Mouse (Mus musculus) forebrain, postnatal 0 days (tissue): ENCODE results near the gene Map4k3. TPM values are rescaled to one million over a fixed set of nuclear protein-coding genes. Genes with fewer than 3 reads are reported as not detected.
"Not testable (repeated sequence)": the region's sequence is repeated elsewhere in the genome, so short reads cannot be mapped to it uniquely, and the experiment has no call there.

Experiments
- ATAC-seq: fragments of 200-750 bp; cut with Nextera tagmentation; 2 replicates; pipeline ENCODE4 v1.8.0; 2017; ENCODE audit warnings: mild to moderate bottlenecking, moderate library complexity
- DNase-seq: peaks from one replicate; pipeline ENCODE4 v3.0.0-alpha.2; 2015
- H3K27ac ChIP-seq: fragments of 300-500 bp; sonication (generic); 2 replicates; pipeline ENCODE4 v1.5.1; 2014; ENCODE audit warnings: low read depth, mild to moderate bottlenecking, antibody characterized with exemption, low read length, moderate library complexity, mixed read lengths
- H3K27me3 ChIP-seq: fragments of 300-500 bp; sonication (generic); 2 replicates; pipeline ENCODE4 v1.6.1; 2014; ENCODE audit warnings: mild to moderate bottlenecking, low read length, mixed read lengths; ENCODE audit not compliant: insufficient read depth
- H3K36me3 ChIP-seq: fragments of 300-500 bp; sonication (generic); 2 replicates; pipeline ENCODE4 v1.6.1; 2014; ENCODE audit warnings: mild to moderate bottlenecking, moderate library complexity; ENCODE audit not compliant: insufficient read depth
- H3K4me1 ChIP-seq: fragments of 300-500 bp; sonication (generic); 2 replicates; pipeline ENCODE4 v1.6.1; 2014; ENCODE audit warnings: antibody characterized with exemption; ENCODE audit not compliant: insufficient read depth
- H3K4me2 ChIP-seq: fragments of 300-500 bp; sonication (generic); 2 replicates; pipeline ENCODE4 v1.6.1; 2014; ENCODE audit warnings: low read depth, mild to moderate bottlenecking, moderate library complexity
- H3K4me3 ChIP-seq: fragments of 300-500 bp; sonication (generic); 2 replicates; pipeline ENCODE4 v1.5.1; 2014; ENCODE audit warnings: low read depth, low read length, mixed read lengths
- H3K9ac ChIP-seq: fragments of 300-500 bp; sonication (generic); 2 replicates; pipeline ENCODE4 v1.6.1; 2014; ENCODE audit warnings: mild to moderate bottlenecking
- H3K9me3 ChIP-seq: fragments of 300-500 bp; sonication (generic); 2 replicates; pipeline ENCODE4 v1.6.1; 2016; ENCODE audit warnings: low read length
- CTCF ChIP-seq: sonication (generic); IDR thresholded peaks from 2 replicates; pipeline ENCODE4 v1.5.1; 2016; ENCODE audit warnings: antibody characterized with exemption, control low read depth, low read depth
- WGBS: fragments of 180-500 bp; shearing (Covaris S2); extraction: QIAGEN DNeasy Blood & Tissue Kit; methylation state at CpG from one replicate; pipeline ENCODE4 v1.1.7; 2014; 5-methylcytosine and 5-hydroxymethylcytosine counted together
- polyA plus RNA-seq: library from polyadenylated mRNA; unstranded; fragments of >200 nt; fragmentation: Nextera tagmentation; extraction: Ambion mirVana; gene quantifications from 2 replicates; pipeline ENCODE4 v1.2.1, GENCODE M21; 2015
- total RNA-seq: library from RNA; depleted of rRNA; stranded (reverse); fragments of >200 nt; gene quantifications from 2 replicates; pipeline ENCODE4 v1.2.3, GENCODE M21; 2014

Map4k3 gene
- total and polyA plus RNA-seq, 2 experiments from 2014 or later: 17.9 to 76.9 TPM

DNA sequence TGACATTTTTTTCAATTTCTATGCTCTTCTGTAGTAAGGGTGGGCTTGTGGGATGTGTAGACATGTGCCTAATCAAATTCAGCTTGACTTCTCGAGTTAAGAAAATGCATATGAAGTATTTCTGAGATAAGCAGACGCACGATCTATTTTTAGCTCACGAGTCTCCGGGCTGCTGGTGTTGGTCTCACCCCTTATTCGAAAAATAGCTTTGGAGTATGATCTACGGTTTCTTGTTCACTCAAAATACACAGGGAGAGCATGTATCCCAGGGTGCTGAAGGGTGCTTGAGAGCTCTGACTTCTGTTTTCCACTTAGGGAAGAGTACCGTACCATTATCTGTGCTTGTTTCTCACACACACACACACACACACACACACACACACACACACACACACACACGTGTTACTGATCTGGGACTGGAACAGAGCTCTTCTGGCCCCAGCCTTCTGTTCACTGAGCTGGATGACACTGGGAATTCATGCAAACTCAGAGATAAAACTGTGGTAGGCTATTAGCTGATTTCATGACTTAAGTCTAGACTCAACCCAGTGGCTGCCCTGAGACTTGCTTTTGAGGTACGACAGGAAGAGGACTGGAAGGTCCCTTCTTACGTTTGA, 34.9 kb upstream of the Map4k3 start:
- Histone ChIP-seq H3K4me3 (no peak overlapping the region), H3K9me3 (no peaks in the 10 kb centered on the region), H3K9ac (no peak overlapping the region; the same call in 1 of the 2 replicates), H3K4me2 (0 out of 2 replicates have a peak overlapping the region, but pooled peaks have one; percentile 8), H3K4me1 (0 out of 2 replicates have a peak, but pooled peaks cover 6% of the 10 kb centered on the region), H3K36me3 (no peaks in the 10 kb centered on the region), H3K27ac (0 out of 2 replicates have a peak overlapping the region, but pooled peaks have one; percentile 66), H3K27me3 (no peaks in the 10 kb centered on the region)
- DNase-seq (peak; percentile 75), ATAC-seq (peak; percentile 89)
- TF ChIP-seq CTCF: no peak
- 42% methylated on average over 11 of the region's 11 CpGs for WGBS

DNA sequence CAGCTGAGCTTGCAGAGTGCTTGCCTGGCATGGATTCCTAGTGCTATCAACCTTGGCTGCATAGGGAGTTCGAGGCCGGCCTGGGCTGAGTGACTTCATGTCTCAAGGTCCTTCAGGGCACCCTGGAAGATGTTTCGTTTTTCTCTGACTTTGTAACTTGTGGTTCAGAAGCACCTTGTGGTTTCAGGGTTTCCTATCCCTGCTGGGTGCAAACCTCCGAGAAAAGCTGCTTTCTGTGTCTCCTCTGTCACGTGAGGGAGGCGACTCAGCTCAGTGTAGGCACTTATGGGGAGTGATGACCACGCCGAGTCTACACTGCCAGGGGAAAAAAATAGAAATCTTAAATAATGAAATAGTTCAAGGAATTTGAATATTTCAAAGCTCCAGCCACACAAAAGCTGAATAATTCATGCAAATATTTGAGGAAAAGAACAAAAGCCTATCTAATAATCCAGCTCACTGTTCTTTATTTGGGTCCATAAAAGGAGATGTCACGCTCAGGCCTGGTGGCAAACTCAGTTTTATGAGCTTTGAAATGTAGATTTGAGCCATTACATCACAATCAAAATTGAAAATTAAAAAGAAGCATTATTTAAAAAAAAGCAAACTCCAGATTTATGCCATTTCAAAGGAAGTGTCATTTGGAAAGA, 34.2 kb upstream of the Map4k3 start:
- Histone ChIP-seq H3K9me3 (no peaks in the 10 kb centered on the region), H3K9ac (no peak overlapping the region), H3K4me3 (no peak overlapping the region), H3K4me2 (no peak overlapping the region), H3K4me1 (0 out of 2 replicates have a peak, but pooled peaks cover 6% of the 10 kb centered on the region), H3K27ac (peak overlapping the region; percentile 62; the same call in 1 of the 2 replicates), H3K36me3 (no peaks in the 10 kb centered on the region), H3K27me3 (no peaks in the 10 kb centered on the region)
- peak; percentile 29 for DNase-seq
- ATAC-seq: peak; percentile 10; the same call in 1 of the 2 replicates
- TF ChIP-seq CTCF: no peak
- 61% methylated on average over 9 of the region's 9 CpGs for WGBS

DNA sequence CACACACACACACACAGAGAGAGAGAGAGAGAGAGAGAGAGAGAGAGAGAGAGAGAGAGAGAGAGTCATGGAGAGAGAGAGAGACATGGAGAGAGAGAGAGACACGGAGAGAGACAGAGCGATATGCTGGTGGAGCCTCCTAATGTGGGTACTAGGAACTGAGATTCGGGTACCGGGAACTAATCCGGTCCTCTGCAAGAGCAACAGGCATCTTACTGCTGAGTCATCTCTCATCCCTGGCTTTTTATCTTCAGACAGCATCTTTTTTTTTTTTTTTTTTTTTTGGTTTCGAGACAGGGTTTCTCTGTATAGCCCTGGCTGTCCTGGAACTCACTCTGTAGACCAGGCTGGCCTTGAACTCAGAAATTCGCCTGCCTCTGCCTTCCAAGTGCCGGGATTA, 32.9 kb upstream of the Map4k3 start:
- not testable (repeated sequence) for ATAC-seq, H3K27ac ChIP-seq
- 91% methylated on average over 8 of the region's 8 CpGs for WGBS

DNA sequence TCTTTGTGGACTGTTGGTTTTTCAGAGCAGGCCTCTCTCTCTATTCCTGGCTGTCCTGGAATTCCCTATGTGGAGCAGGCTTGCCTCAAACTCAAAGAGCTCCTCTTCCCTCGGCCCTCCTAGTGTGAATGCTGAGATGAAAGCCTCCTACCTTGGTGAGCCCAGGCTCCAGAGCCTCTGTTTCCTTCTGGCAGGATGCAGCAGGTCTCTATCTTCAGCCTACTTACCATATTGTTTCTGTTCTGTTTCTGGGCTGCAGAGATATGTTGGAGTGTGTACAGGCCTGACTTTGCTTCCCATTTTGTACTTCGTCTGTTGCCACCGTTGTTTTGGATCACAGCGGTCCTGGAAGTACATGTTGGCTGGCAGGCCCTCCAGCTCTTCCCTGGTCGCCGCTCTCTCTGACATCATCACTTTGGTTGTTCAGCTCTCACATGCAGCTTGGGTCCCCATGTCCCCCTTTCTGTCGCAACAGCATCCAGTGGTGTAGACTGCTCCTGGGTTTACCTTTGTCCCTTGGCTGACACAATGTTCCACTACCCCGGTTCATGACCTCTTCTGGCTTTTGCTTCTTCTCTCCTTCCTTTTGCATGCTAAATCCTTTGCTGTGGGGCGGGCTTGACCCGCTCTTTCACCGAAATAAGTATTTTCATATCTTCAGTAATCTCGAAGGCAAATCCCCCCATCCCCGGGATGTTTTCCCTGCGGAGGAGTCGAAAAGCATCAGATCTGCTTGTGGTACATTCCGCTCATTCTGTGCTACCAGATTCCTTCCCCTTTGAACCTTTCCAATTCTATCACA, 32.3 kb upstream of the Map4k3 start:
- no peak for TF ChIP-seq CTCF
- no peaks in the 10 kb centered on the region for H3K9me3 ChIP-seq
- DNase-seq: no peak

More for the DNA sequence above, 32.9 kb upstream of the Map4k3 start:
- H3K4me1 ChIP-seq, H3K36me3 ChIP-seq, H3K9me3 ChIP-seq, H3K4me3 ChIP-seq, H3K9ac ChIP-seq, H3K27me3 ChIP-seq, H3K4me2 ChIP-seq, DNase-seq: not testable (repeated sequence)

DNA sequence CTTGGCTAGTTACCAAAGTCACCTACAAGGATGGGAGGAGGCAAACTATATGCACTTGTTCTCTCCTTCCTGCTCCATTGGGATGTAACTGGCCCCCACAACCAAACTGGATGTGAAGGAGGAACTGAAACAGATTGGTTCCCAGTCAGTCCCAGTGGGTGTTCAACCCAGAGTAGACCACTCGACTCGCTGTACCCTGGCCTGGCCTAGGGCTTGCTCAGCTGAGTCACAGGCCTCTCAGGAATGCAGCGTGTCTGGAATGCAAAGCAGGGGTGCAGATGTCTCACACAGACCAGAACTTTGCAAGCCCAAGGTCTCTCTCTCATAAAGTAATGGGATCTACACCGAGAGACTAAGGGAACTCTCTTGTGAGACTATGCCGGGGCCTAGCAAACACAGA, 27.8 kb upstream of the Map4k3 start:
- no peaks in the 10 kb centered on the region for H3K36me3 ChIP-seq
- no peak overlapping the region for H3K4me2 ChIP-seq
- H3K27me3 ChIP-seq: no peaks in the 10 kb centered on the region
- H3K4me1 ChIP-seq: no peaks in the 10 kb centered on the region
- ATAC-seq (no peak), DNase-seq (no peak)
- no peak overlapping the region for H3K27ac ChIP-seq
- H3K4me3 ChIP-seq: no peak overlapping the region
- H3K9me3 ChIP-seq: no peaks in the 10 kb centered on the region
- 87% methylated on average over 5 of the region's 5 CpGs for WGBS
- no peak for TF ChIP-seq CTCF
- no peak overlapping the region for H3K9ac ChIP-seq

More for the DNA sequence above, 32.3 kb upstream of the Map4k3 start:
- Histone ChIP-seq H3K4me1 (0 out of 2 replicates have a peak, but pooled peaks cover 6% of the 10 kb centered on the region), H3K36me3 (no peaks in the 10 kb centered on the region), H3K27me3 (no peaks in the 10 kb centered on the region), H3K9ac (no peak overlapping the region), H3K4me3 (no peak overlapping the region), H3K4me2 (no peak overlapping the region), H3K27ac (no peak overlapping the region)
- ATAC-seq: no peak
- WGBS: 87% methylated on average over 16 of the region's 16 CpGs

DNA sequence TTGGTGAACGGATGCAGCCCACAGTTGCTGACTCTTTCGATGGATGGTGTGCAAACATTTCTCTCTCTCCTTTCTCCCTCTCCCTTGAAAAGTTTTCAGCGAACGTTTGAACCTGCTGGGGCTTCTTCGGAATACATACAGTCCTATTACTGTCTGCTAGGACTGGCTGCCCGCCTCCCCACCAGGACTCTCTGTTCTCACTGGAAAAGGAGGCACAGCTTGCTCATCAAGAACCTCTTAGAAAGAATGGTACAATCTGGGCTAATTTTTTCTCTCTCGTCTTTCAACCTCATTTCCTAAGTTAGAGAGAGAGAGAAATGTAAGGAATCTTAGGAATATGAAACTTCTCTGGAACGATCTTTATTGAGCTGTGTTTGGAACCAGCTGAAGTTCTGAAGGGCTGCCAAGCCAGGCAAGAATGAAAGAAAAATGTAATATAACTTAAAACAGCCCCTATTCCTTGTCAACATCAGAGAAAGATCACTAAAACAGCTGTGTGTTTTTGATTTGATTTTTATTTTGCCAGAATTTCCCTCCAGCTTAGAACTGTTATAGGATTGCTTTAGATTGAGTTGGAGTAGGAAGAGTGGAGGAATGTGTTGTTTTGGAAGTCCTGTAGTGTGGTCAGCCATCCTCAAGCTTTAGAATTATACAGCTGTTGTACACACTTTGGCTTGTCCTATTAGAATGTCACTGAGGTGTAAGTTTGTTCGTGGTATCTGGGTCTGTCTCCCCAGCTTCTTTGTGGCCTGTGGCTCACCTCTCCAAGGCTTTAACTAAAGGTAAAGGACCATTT, 27.0 kb upstream of the Map4k3 start:
- no peak overlapping the region for H3K4me3 ChIP-seq
- DNase-seq (no peak), ATAC-seq (no peak)
- WGBS: 80% methylated on average over 9 of the region's 9 CpGs
- H3K9ac ChIP-seq: no peak overlapping the region
- TF ChIP-seq CTCF: no peak
- H3K4me1 ChIP-seq: no peaks in the 10 kb centered on the region
- H3K27me3 ChIP-seq: no peaks in the 10 kb centered on the region
- no peak overlapping the region for H3K27ac ChIP-seq
- H3K4me2 ChIP-seq: no peak overlapping the region
- no peaks in the 10 kb centered on the region for H3K36me3 ChIP-seq
- no peaks in the 10 kb centered on the region for H3K9me3 ChIP-seq
